Mouse (Mus musculus) mesoderm, embryonic 11.5 days (tissue): ENCODE measurements around the gene Hapln2.

ENCODE experiments used
- DNase-seq: peaks from one replicate; pipeline ENCODE4 v3.0.0-alpha.2; 2012; ENCODE audit warnings: low read depth, low spot score

Gene Hapln2

DNA sequence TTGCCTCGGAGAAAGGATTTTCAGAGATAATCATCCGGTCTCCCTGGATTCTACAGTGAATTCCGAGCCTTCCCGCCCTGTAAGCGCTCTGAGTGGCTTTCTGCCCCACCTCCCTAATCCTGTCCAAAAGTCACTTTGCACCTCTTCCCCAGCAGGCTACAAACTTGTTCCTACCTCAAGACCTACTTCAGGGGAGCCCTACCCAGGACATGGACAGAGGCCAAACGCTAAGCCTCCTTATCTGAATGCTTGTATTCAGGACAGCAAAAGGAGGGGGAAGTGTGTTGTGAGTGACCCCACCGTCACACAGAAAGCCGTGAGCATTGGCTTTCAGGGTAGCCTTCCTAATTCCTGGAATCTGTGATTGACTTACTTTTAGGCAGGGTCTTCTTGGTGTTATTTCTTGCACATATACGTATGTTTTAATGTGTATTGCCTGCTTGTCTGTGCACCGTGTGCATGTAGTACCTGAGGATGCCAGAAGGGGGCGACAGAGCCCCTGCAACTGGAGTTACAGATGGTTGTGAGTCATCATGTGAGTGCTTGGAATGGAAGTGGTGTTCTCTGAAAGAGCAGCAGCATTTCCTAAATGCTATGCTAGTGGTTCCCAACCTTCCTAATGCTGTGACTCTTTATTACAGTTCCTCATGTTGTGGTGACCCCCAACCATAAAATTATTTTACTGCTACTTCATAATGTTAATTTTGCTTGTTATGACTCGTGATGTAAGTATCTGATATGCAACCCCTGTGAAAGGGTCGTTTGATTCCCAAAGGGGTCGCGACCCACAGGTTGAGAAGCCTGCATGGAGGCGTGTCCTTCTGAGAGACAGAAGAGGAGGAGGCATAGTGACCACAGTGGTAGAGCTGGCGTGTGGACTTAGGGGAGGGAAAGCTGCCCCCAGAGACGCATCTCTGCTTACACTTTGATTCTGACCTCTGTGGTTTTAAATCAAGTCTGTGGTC, 21.3 kb downstream of the Hapln2 start:
- no peak for DNase-seq

DNA sequence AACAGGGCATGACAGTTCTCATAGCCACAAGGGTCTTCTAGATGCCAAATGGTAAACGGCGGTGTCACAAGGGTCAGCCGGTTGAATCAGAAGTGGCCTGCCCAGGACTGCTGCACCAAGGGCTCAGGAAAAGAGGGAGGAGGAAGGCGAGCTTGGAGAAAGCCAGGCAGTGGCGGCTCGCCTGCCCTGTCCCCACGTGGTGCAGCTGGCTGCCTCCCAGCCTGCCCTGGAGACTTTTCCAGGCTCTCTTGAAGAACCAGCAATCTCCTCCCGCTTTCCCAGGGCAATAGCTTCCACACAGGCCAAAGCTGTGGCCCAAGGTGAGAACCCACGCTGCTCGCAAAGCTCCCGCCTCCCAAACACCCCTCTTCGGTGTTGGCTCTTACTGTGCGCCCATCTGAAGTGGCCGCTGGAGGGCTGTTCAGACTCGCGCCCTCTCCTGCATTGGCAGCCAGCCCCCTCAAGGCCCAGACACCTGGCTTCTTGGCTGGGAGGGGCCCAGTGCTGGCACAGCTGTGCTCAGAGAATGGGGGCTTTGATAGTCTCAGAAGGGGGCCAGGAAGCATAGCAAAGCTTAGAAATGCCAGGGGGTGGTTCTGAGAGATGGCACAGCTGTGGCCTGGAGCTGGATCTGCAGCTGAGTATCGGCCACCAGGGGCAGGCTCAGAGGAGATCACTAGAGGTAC, 24.9 kb downstream of the Hapln2 start:
- DNase-seq, result no peak

DNA sequence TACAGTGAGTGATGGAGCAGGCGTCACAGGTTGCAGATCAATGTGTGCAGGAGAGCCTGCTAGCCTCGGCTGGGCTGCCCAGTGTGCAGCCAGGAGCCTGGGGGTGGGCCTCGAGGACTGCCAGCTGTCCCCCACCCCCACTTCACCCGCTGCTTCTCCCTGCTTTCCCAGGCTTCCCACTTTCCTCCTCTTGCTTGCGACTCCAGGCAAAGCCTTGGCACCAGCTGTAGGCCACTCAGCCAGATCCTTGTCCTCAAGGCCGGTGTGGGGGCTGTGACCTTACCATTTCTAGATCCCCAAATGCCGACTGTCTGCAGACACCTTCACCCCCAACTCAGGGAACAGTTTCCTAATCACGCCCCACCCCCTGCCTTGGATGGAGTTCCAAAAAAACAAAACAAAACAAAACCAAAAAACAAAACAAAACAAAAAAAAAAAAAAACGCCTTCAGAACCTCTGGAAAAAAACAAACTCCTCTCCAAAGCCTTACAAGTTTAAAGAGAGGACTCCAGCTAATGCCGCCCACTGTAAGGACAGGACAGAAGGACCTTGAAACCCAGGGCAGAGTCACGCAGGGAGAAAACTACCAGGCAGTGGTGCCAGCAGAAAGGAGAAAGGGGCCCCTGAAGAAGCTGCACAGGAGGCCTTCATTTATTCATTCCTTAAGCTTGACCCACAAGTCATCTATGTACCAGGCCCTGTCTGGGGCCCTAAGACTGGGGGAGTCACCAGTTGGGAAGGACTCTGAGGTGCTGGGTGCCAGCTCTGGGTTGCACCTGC, 26.4 kb downstream of the Hapln2 start:
- DNase-seq, result no peak

DNA sequence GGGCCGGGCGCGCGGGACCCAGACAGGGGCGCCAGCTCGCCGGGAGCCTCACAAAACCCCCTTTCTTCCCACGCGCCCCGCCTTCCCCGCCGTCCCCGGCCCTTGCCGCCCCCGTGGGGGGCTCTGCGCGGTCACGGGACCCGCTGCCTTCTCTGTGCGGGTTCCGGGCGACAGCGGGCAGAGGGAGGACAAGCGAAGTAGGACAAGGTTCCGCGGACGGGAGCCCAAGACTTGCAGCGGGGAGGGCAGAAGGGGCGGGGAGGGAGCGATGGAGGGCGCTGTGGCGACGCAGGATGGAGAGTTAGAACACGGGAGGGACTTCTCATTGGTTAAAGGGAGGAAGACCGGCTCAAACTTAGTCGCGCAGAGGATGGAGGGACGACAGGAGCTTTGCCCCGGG, 27.2 kb downstream of the Hapln2 start, which contains the start of gene Bcan:
Gene Bcan, minus strand, starts transcription at position 50 of the 400 bp plus-strand sequence.
- no peak for DNase-seq

DNA sequence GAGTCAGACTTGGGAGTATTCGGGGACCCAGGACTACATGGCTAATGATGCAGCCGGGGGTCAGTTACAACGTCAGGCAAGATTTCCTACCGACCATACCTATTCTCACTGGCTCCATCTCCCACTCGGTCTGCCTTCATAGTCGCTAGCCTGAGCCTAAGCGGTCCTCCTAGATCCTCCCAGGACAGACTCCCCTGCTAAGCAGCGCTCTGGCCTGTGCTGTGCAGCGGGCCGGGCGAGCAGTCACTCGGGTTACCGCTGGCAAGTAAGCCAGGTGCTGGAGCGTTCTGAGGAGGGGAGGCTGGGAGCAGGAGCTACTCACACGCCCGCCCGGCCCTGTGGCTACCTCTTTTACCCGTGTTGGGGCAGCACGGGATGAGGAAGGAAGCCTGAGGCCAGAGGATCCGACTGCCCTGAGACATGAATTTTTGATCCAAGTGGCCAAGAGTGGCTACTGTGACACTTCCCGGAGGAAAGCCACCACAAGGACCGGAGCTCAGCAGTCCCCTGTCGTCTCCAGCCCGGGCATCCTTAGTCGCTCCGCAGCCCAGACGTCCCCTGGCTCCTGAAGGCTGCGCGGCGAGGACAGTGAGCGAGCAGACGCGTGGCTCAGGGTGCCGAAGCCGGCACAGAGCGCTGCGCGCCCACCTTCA, 28.0 kb downstream of the Hapln2 start:
- no peak for DNase-seq

DNA sequence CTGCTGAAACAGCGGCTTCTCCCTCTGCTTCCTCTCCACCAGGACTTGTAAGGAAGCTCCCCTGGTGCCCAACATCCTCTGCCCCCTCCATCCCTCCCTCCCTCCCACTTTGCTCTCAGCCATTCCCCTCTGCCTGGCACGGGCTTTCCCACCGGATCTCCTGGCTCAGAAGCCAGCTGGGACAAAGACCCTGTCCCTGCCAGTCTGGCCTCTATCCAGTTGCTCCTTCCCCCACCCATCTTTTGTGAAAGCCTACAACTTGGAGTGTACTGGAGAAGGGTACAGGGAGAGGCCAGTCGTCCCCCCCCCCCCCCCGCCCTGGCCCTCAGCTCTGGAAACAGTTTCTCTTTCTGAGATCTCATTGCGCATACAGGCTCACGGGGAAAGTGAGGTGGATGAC, 28.6 kb downstream of the Hapln2 start:
- no peak for DNase-seq

DNA sequence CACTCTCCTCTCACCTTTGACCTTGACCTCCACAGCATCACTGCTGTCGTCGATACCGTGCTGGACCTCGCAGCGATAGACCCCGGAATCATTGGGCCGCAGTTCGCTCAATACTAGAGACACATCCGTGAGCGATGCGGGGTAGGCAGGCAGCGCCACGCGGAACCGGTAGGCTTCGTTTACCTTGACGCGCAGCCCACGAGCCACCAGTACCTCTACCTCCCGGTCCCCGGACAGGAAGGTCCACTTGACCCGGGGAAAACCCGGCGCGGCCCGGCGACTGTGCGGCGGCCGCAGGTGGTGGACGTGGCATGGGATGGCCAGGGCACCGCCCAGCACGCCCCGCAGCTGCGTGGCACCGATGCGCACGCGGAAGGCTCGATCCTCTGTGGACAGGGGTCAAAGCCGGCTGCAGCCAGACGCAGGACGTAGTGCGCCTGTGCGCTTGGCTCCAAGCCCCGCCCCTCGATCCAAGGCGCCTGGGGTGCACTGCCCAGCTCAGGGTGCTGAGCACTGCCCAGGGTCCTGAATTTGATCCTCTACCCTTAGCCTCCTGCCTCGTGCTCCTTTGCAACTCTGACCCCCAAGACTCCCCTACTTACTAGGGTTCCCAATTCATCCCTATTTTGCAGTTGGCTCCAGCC, 30.3 kb downstream of the Hapln2 start:
- no peak for DNase-seq

DNA sequence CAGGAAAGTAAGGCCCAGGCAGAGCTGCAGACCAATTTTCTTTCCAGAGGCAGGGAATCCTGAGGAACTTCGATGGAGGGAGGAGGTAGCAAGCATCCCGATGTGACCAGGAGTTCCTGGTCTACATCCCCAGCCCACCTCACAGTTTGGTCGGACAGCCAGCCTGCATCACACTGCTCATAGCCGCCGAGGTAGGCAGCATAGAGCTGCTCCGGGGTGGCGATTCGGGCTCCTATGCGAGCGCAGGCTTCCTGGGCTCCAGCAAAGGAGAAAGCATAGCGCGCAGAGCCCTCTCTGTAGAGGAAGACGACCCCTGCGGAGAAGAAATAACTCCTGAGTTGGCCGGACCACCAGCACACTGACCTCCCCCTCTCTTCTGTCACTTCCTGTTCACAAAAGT, 31.0 kb downstream of the Hapln2 start:
- DNase-seq, result no peak

DNA sequence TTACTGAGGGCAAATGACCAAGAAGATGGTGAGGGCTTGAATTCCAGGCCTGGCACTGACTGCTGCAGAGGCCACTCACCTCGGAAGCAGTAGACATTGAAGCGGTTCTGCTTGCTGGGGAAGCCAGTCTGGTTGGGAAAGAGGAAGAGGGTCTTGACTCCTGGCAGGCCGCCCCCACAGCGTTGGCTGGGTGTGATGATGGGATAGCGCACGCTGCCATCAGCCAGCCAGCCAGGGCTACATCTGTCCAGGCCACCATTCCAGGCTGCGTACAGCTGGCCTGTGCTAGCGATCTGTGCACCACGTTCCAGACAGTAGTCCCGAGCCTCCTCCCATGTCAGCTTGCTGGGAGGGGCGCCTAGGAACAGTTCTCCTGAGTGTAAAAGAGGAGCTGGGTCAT, 32.1 kb downstream of the Hapln2 start:
- DNase-seq, result no peak

DNA sequence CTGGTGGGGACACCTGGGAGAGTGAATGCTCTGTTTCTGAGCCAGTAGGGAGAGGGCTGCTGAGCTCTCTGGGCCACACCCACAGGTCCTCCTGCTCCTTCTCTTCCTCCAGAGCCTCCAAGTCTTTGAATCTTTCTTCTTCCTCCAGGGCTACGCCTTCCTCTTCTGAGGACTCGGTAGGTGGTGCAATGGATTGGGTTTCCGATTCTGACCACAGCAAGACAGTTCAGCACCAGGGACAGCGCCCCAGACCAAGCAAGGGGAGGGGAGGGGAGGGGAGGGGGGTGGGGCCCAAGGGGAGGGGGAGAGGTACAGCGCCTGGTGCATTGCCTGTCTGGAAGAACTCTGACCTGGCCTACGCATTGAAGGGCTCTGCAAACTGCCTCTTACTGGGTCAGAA, 33.9 kb downstream of the Hapln2 start:
- DNase-seq, result peak; percentile 84

DNA sequence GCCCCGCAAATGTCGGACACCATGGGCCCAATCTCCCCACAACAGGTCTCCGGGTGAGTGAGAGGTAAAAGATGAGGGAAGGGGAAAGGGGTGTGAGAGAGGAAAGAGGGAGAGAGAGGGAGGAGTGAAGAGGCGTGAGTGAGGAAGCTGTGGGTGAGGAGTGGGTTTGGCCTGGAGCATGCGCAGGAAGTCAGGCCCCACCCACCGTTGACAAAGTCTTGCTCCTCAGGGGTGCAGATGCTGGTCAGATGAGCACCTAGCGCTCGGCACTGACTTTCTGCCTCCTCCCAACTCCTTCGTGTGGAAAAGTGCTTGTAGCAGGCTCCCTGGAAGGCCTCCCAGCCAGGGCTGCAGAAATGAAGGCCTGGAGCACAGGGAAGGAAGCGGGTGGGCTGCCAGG, 37.4 kb downstream of the Hapln2 start:
- DNase-seq, result no peak

DNA sequence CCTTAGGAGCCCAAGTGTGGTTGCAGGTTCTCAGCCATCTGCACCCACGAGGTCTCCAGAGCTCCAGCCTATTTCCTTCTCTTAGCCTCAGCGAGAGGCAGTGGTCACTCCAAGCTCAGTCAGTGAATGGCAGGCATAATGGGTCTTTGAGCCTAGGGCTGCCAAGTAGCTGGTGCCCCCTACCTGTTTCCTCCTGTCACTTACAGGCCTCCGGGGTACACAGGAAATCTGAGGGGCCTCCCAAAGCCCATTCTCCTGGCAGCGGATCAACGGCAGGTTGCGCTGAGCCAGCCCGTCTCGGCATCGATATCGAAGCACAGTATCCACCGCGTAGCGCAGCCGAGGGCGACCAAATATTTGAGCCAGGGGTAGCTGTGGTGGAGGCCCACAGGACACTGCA, 39.3 kb downstream of the Hapln2 start:
- no peak for DNase-seq

DNA sequence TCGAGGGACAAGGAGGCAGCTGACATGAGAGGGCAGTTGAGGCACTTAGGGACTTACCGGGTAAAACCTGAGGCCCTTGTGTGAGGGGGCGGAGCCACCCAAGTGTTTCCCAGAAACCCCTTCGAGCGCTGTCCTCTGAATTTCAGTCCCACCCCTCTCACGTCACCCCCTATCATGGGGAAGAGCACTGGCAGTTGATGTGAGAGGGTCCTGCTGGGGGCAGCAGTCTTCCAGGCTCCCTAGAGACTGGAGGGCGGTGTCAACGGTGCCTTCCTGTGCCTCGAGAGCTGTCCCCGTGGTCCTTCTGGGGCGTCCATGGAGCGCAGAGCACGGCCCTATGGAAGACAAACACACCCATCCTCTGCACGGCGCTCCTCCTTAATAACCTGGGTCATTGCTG, 39.8 kb downstream of the Hapln2 start:
- peak; percentile 88 for DNase-seq

DNA sequence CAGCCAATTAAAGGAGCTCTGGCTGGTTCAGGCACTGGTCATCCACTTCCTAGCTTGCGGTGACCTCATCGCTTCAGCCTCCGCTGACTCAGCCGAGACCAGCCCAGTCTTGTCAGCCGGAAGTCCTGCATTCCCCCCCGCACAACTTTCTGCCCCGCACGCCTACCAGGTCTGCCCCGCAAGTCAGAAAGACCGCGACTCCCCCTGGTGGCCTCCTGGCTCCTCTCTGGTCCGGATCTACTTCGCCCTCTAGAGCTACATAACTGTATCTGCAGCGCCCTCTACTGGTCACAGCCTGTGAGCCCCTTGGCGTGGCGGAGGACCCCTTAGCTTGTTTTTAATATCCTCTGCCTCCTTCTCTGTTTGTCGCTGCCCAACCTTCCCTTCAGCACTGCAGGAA, 40.5 kb downstream of the Hapln2 start:
- peak; percentile 99 for DNase-seq

DNA sequence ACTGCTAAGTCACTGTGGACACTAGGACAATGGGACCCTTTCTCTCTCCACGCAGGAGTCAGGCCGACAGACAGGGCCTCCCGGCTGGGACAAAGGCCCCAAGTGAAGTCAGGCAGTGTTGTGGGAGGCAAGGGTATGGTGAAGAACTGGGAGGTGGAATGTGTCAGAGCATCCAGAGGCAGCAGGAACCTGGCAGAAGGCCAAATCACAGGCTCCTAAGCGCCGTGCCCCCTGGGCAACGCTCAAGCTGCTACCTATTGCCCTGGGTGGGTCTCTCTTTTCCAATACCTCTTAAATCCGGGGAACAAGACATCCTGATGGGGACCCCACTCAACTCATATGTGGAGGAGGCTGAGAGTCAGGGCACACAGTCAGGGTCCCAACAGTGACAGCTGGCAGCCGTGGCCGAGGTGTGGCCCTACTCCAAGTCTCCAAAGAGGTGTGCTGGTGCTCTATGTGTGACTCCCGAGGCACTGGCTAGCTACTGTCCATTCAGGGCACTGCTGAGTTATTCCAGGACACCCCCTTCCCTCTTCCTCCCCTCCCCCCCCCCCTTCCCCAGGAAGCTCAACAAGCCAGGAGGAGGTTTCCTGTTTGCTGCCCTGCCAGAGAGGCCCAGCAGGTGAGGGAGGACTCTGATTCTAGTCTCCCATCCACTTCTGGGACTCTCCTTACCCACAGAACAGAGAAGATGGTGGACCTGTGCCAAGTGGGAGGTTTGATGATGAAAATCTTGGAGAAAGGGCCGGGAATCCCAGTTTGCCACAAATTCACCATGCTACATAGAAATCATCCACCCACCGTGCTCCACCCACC, 41.7 kb downstream of the Hapln2 start:
- no peak for DNase-seq

DNA sequence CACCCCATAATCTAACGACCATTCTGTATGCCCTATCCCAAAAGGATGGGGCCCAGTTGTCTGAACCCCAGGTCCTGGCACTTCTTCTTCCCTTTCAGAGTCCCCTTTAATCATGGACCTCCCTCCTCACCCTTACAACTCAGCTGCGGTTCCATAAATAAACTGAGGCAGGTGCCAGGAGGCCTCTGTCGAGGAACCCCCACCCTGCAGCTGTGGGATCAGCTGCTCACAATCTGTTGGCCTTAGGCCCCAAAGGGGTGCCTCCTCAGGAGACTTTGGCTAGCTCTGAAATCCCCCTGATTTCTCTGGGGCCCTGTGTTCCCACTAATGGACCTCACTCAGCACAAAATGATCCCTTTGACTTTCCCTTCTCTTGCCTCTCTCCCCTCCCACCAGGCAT, 43.3 kb downstream of the Hapln2 start:
- no peak for DNase-seq

DNA sequence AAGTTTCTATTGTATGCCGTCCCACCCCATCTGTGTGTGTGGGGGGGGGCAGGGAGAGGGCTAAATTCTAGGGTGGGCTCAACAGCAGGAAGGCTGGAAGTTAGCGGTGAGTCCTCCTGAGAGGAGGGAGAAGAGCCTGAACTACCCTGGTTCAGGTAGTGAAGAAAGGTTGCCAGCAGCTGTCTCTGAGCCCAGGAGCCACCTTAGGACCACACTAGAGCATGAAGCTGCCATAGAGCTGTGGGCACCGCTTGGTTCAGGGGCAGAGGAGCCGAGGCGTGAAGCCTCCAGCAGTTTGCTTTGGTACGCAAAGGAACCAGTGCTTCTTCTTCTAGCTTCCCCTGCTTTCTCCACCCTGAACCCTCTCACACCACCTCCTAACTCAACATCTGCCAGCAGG, 43.8 kb downstream of the Hapln2 start:
- no peak for DNase-seq

DNA sequence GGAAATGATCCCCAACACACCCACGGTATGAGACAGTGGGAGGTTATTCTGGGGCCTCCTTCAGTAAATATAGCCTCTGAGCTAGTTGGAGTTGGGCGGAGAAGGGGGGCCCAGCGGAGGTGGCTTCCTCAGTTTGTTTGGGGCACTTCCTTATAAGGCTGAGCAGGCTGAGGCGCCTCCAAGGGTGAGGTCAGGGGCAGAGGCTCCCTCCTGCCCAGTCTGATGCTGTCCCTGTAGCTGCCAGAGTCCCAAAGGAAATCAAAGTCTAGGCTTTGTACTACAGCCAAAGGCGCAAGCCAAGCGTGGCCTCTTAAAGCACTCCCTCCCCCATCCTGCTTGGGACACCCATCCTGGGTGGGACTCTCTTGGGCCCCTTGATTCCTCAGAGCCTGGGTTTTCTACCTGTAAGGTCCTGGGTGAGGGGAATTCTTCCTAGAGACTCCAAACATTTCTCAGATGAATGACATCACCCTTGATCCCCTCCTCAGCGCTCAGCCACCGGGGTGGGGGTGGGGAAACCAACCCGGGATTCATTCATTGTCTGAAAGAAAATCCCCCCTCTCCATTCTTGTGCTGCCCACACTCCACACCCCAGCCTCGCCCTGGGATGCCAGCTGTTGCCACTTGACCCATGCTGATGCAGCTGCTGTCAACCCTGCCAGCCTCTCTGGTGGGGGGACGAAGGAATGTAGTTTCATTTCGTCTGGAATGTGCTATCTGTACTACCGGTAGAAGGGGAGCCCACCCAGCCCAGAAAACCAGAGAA, 44.4 kb downstream of the Hapln2 start:
- DNase-seq, result peak; percentile 82
